In genomic region chr9:78377546-78377945, GRCm38 (mm10) we compare ENCODE assay signal across 13 mouse cellular contexts. TPM values are rescaled to one million over a fixed set of nuclear protein-coding genes. Genes with fewer than 3 reads are reported as not detected.
DNase-seq lines count a peak whose midpoint lies in the region; ATAC-seq and TF ChIP-seq lines count a peak whose summit lies in the region.
"Had no signal": no experiment of that assay in that cellular context is flagged by ENCODE, and none has a peak within 500 bp of the region (broad histone marks: within the 10 kb centered on the region; RNA-seq: fewer than 3 reads in every experiment).

No protein-coding gene starts in this region.

- intact Hi-C loops in heart, postnatal 25 days (cut with DNase I) = no loop called here

- in situ Hi-C loops in ES-E14 (cut with MboI; ENCODE audit: low sequenced_read_pairs in 2 of 2, unreplicated experiment in 2 of 2) = no loop called here

- no peaks in the 10 kb centered on the region for H3K9me3 ChIP-seq in heart, embryonic 13.5 days
- H3K9me3 ChIP-seq in ES-E14 (ENCODE audit: control insufficient read depth, insufficient read depth, low read depth, low read length) = no peaks in the 10 kb centered on the region
- no peaks in the 10 kb centered on the region for H3K9me3 ChIP-seq in hindbrain, embryonic 11.5 days (ENCODE audit: control insufficient read depth, low read length)
- H3K9me3 ChIP-seq in midbrain, embryonic 12.5 days = no peaks in the 10 kb centered on the region

- H3K4me1 ChIP-seq in heart, embryonic 13.5 days = peaks cover 16% of the 10 kb centered on the region
- peaks cover 6 to 11% of the 10 kb centered on the region in 2 experiments; a peak in 3 of 4 replicates for H3K4me1 ChIP-seq in ES-E14 (ENCODE audit: control insufficient read depth in 2 of 2, insufficient read depth in 2 of 2, low read length in 2 of 2, poor library complexity in 1 of 2)
- H3K4me1 ChIP-seq in hindbrain, embryonic 11.5 days (replicated peaks; ENCODE audit: control insufficient read depth, insufficient read depth, low read length) = no peaks in the 10 kb centered on the region
- peaks cover 10% of the 10 kb centered on the region for H3K4me1 ChIP-seq in midbrain, embryonic 12.5 days

- no peaks in the 10 kb centered on the region for H3K36me3 ChIP-seq in heart, embryonic 13.5 days
- H3K36me3 ChIP-seq in ES-E14 (ENCODE audit: control insufficient read depth, insufficient read depth, low read length, poor library complexity, severe bottlenecking) = no peaks in the 10 kb centered on the region
- no peaks in the 10 kb centered on the region for H3K36me3 ChIP-seq in hindbrain, embryonic 11.5 days (ENCODE audit: control insufficient read depth, insufficient read depth, low read length)
- H3K36me3 ChIP-seq in midbrain, embryonic 12.5 days = no peaks in the 10 kb centered on the region

- 36% methylated on average over 8 of the region's 8 CpGs for WGBS in heart, embryonic 13.5 days
- WGBS in hindbrain, embryonic 11.5 days = 33% methylated on average over 8 of the region's 8 CpGs
- WGBS in midbrain, embryonic 12.5 days = 18% methylated on average over 8 of the region's 8 CpGs

- H3K27ac ChIP-seq in heart, embryonic 13.5 days (replicated peaks) = no peak overlapping the region
- H3K27ac ChIP-seq in ES-E14 (ENCODE audit: insufficient read depth, low read depth, low read length, poor library complexity, severe bottlenecking) = peak overlapping the region; percentile 96
- no peak overlapping the region for H3K27ac ChIP-seq in hindbrain, embryonic 11.5 days (ENCODE audit: low read depth, low read length)
- H3K27ac ChIP-seq in midbrain, embryonic 12.5 days (replicated peaks) = no peak overlapping the region
- H3K27ac ChIP-seq: layer of hippocampus, adult 2 months had no signal

- ATAC-seq in heart, embryonic 13.5 days (ENCODE audit: extremely low read depth, insufficient number of reproducible peaks, low FRiP score, low TSS enrichment) = no peak
- ATAC-seq in hindbrain, embryonic 11.5 days (ENCODE audit: low FRiP score) = no peak
- no peak for ATAC-seq in midbrain, embryonic 12.5 days (ENCODE audit: low FRiP score, low read depth)
- ATAC-seq: activated CD4-positive, CD25-positive, alpha-beta regulatory T cell, adult 4 months had no signal

- H3K4me3 ChIP-seq in heart, embryonic 13.5 days = peak overlapping the region; percentile 46; the same call in 1 of the 2 replicates
- H3K4me3 ChIP-seq in ES-E14 (ENCODE audit: insufficient read depth in 1 of 2, low read depth in 1 of 2, low read length in 2 of 2, poor library complexity in 1 of 2, severe bottlenecking in 1 of 2) = peak overlapping the region; percentile 59 to 66
- no peak overlapping the region for H3K4me3 ChIP-seq in hindbrain, embryonic 11.5 days (ENCODE audit: low read depth, low read length)
- peak overlapping the region; percentile 38 for H3K4me3 ChIP-seq in midbrain, embryonic 12.5 days

- no peak for DNase-seq in heart, postnatal 25 days (ENCODE audit: low spot score)
- no peak for DNase-seq in ES-E14 (ENCODE audit: low read depth, low spot score)
- no peak for DNase-seq in hindbrain, embryonic 11.5 days (ENCODE audit: low spot score)
- DNase-seq in cerebellum, postnatal 25 days = no peak
- DNase-seq in thymus, postnatal 36 days = no peak
- no peak for DNase-seq in layer of hippocampus, postnatal 10 days (ENCODE audit: low spot score in 2 of 2)
- DNase-seq: cerebellum, adult 18-20 months had no signal

- H3K9ac ChIP-seq in heart, embryonic 13.5 days = no peak overlapping the region
- peak overlapping the region; percentile 75 for H3K9ac ChIP-seq in ES-E14 (ENCODE audit: insufficient read depth, low read depth, low read length, poor library complexity, severe bottlenecking)
- no peak overlapping the region for H3K9ac ChIP-seq in hindbrain, embryonic 11.5 days (ENCODE audit: low read depth, low read length)
- H3K9ac ChIP-seq in midbrain, embryonic 12.5 days (replicated peaks) = peak overlapping the region; percentile 28; the same call in 1 of the 2 replicates

- peaks cover 22% of the 10 kb centered on the region for H3K27me3 ChIP-seq in heart, embryonic 13.5 days (replicated peaks)
- H3K27me3 ChIP-seq in hindbrain, embryonic 11.5 days (ENCODE audit: control insufficient read depth, insufficient read depth, low read length) = no peaks in the 10 kb centered on the region
- H3K27me3 ChIP-seq in midbrain, embryonic 12.5 days = peaks cover 13% of the 10 kb centered on the region; the same call in 1 of the 2 replicates

- H3K4me2 ChIP-seq in heart, embryonic 13.5 days = peak overlapping the region; percentile 77
- peak overlapping the region; percentile 55; the same call in 1 of the 2 replicates for H3K4me2 ChIP-seq in hindbrain, embryonic 11.5 days (replicated peaks; ENCODE audit: low read depth, low read length)
- H3K4me2 ChIP-seq in midbrain, embryonic 12.5 days (replicated peaks) = peak overlapping the region; percentile 68

TF ChIP-seq in ES-E14, 5 proteins besides CTCF, POLR2A, EP300 and RAD21:
- no peak for TF ChIP-seq ZC3H11A (IDR thresholded peaks at IDR 0.05; ENCODE audit: borderline replicate concordance, low read depth, low read length)
- TF ChIP-seq MAFK (IDR thresholded peaks at IDR 0.05; ENCODE audit: insufficient read depth, low read depth, low read length) = no peak
- no peak for TF ChIP-seq CHD2 (IDR thresholded peaks at IDR 0.05; ENCODE audit: low read depth, low read length)
- TF ChIP-seq HCFC1 (IDR thresholded peaks at IDR 0.05; ENCODE audit: borderline replicate concordance, insufficient read depth, low read length) = no peak
- no peak for TF ChIP-seq ZNF384 (IDR thresholded peaks at IDR 0.05; ENCODE audit: low read depth, low read length)

RNA-seq across cellular contexts. Expression of gene Ooep, which starts 1.0 kb away (rescaled TPM):
- 0.52 and 0.80 TPM in 2 replicates for polyA plus RNA-seq in heart, embryonic 13.5 days (2015; fragmentation: Nextera tagmentation; extraction: Ambion mirVana)
- not detected for total RNA-seq in heart, postnatal 25 days (2021)
- 31.2 and 35.3 TPM in 2 replicates for total RNA-seq in ES-E14 (2012; rRNA removed)
- 2.9 and 3.3 TPM in 2 replicates for polyA plus RNA-seq in hindbrain, embryonic 11.5 days (2014; fragmentation: Nextera tagmentation; extraction: Ambion mirVana)
- polyA plus RNA-seq in midbrain, embryonic 12.5 days (2016; fragmentation: Nextera tagmentation; extraction: Ambion mirVana) = 2.4 and 3.6 TPM in 2 replicates
- under 1 TPM; 0.16 to 0.71 TPM for total RNA-seq in layer of hippocampus, postnatal 10 days (2021)
- total RNA-seq: megakaryocyte progenitor cell, adult 5-6 weeks had no signal

RNA-seq across cellular contexts. Expression of gene Dppa5a, which starts 9.6 kb away (rescaled TPM):
- polyA plus RNA-seq in heart, embryonic 13.5 days (2015; fragmentation: Nextera tagmentation; extraction: Ambion mirVana) = not detected in 2 replicates
- total RNA-seq in heart, postnatal 25 days (2021) = not detected
- total RNA-seq in ES-E14 (2012; rRNA removed) = 2,580 and 3,190 TPM in 2 replicates
- polyA plus RNA-seq in hindbrain, embryonic 11.5 days (2014; fragmentation: Nextera tagmentation; extraction: Ambion mirVana) = 0.35 and 0.79 TPM in 2 replicates
- polyA plus RNA-seq in midbrain, embryonic 12.5 days (2016; fragmentation: Nextera tagmentation; extraction: Ambion mirVana) = 0.67 TPM in 1 of 2 replicates, not detected in the other
- total RNA-seq in layer of hippocampus, postnatal 10 days (2021) = not detected
- total RNA-seq: layer of hippocampus, adult 2 months; megakaryocyte progenitor cell, adult 5-6 weeks had no signal
- polyA plus RNA-seq: activated CD4-positive, CD25-positive, alpha-beta regulatory T cell, adult 4 months had no signal

RNA-seq across cellular contexts. Expression of gene Ddx43, which starts 18.0 kb away (rescaled TPM):
- 0.19 and 0.27 TPM in 2 replicates for polyA plus RNA-seq in heart, embryonic 13.5 days (2015; fragmentation: Nextera tagmentation; extraction: Ambion mirVana)
- not detected for total RNA-seq in heart, postnatal 25 days (2021)
- 4.3 and 5.0 TPM in 2 replicates for total RNA-seq in ES-E14 (2012; rRNA removed)
- 0.14 and 0.40 TPM in 2 replicates for polyA plus RNA-seq in hindbrain, embryonic 11.5 days (2014; fragmentation: Nextera tagmentation; extraction: Ambion mirVana)
- 0.15 and 0.17 TPM in 2 replicates for polyA plus RNA-seq in midbrain, embryonic 12.5 days (2016; fragmentation: Nextera tagmentation; extraction: Ambion mirVana)
- under 1 TPM in 1 of 2 experiments, not detected in 1; 0.16 TPM for total RNA-seq in layer of hippocampus, postnatal 10 days (2021)
- total RNA-seq: layer of hippocampus, adult 2 months had no signal
- polyA plus RNA-seq: C2C12 had no signal

RNA-seq across cellular contexts. Expression of gene Gsta2, which starts 22.0 kb away (rescaled TPM):
- polyA plus RNA-seq in heart, embryonic 13.5 days (2015; fragmentation: Nextera tagmentation; extraction: Ambion mirVana) = not detected in 2 replicates
- total RNA-seq in heart, postnatal 25 days (2021) = 1 to 10 TPM in 1 of 2 experiments, under 1 TPM in 1; 0.45 to 1.2 TPM
- total RNA-seq in ES-E14 (2012; rRNA removed) = not detected in 2 replicates
- not detected in 2 replicates for polyA plus RNA-seq in hindbrain, embryonic 11.5 days (2014; fragmentation: Nextera tagmentation; extraction: Ambion mirVana)
- not detected in 2 replicates for polyA plus RNA-seq in midbrain, embryonic 12.5 days (2016; fragmentation: Nextera tagmentation; extraction: Ambion mirVana)
- not detected for total RNA-seq in layer of hippocampus, postnatal 10 days (2021)
- total RNA-seq: layer of hippocampus, adult 2 months; megakaryocyte progenitor cell, adult 5-6 weeks had no signal
- polyA plus RNA-seq: activated CD4-positive, CD25-positive, alpha-beta regulatory T cell, adult 4 months had no signal

RNA-seq across cellular contexts. Expression of gene Omt2b, which starts 50.2 kb away (rescaled TPM):
- polyA plus RNA-seq in heart, embryonic 13.5 days (2015; fragmentation: Nextera tagmentation; extraction: Ambion mirVana) = not detected in 2 replicates
- not detected for total RNA-seq in heart, postnatal 25 days (2021)
- not detected in 2 replicates for total RNA-seq in ES-E14 (2012; rRNA removed)
- not detected in 2 replicates for polyA plus RNA-seq in hindbrain, embryonic 11.5 days (2014; fragmentation: Nextera tagmentation; extraction: Ambion mirVana)
- polyA plus RNA-seq in midbrain, embryonic 12.5 days (2016; fragmentation: Nextera tagmentation; extraction: Ambion mirVana) = not detected in 2 replicates
- not detected for total RNA-seq in layer of hippocampus, postnatal 10 days (2021)
- total RNA-seq: layer of hippocampus, adult 2 months; megakaryocyte progenitor cell, adult 5-6 weeks had no signal
- polyA plus RNA-seq: activated CD4-positive, CD25-positive, alpha-beta regulatory T cell, adult 4 months; C2C12 had no signal

Comparison
In these comparisons a context has a peak if more than half of its experiments do, and no peak if none do; other contexts are left out.
1. H3K9ac ChIP-seq: peak in ES-E14 (single experiment) and midbrain, embryonic 12.5 days (single experiment); none in heart, embryonic 13.5 days (single experiment) and hindbrain, embryonic 11.5 days (single experiment).
2. RNA of gene Ooep, which starts 1.0 kb away (total RNA-seq): 31.2 to 35.3 TPM in ES-E14; 0.16 to 0.71 TPM in layer of hippocampus, postnatal 10 days and not detected in heart, postnatal 25 days; every median in the first group is over 10 times any median in the second.
3. RNA of gene Dppa5a, which starts 9.6 kb away (total RNA-seq): 2,580 to 3,190 TPM in ES-E14; not detected in layer of hippocampus, postnatal 10 days and not detected in heart, postnatal 25 days; every median in the first group is over 1,000 times any median in the second.
4. Peak in every context shown above with its lines, with median percentiles within 50 percentile points of each other: H3K4me2 ChIP-seq.